Mouse (Mus musculus): ENCODE data around the gene Grin2d. TPM values are rescaled to one million over a fixed set of nuclear protein-coding genes. Genes with fewer than 3 reads are reported as not detected.

Gene Grin2d
- polyA plus RNA-seq, 1 experiment = 2.1 TPM

GRCm38 (mm10) chr7:45782271-45782670 is 95.9 kb downstream of the Grin2d start:
- H3K4me1 ChIP-seq (ENCODE audit: control insufficient read depth, insufficient read depth, low read length) = peaks cover 6% of the 10 kb centered on the region; the same call in 1 of the 2 replicates
- no peak overlapping the region for H3K27ac ChIP-seq (ENCODE audit: insufficient read depth, low read length)
- H3K4me3 ChIP-seq (ENCODE audit: insufficient read depth, low read length) = no peak overlapping the region
- TF ChIP-seq POLR2A (IDR thresholded peaks at IDR 0.05; ENCODE audit: low read depth, low read length) = no peak
- no peak for TF ChIP-seq CTCF (IDR thresholded peaks at IDR 0.05; ENCODE audit: borderline replicate concordance, insufficient read depth, low read length)

Other genes with a start within 250 kb of the Grin2d start
- gene Mamstr, start 238.4 kb downstream of the Grin2d start, polyA plus RNA-seq (2011; ENCODE audit: insufficient read length, low read depth, missing spikeins) = 0.70 and 1.8 TPM in 2 replicates
- gene Fut2, start 212.0 kb downstream of the Grin2d start, polyA plus RNA-seq (2011; ENCODE audit: insufficient read length, low read depth, missing spikeins) = not detected in 2 replicates
- 0.58 TPM in 1 of 2 replicates, not detected in the other for gene Ntn5, start 194.4 kb downstream of the Grin2d start, polyA plus RNA-seq (2011; ENCODE audit: insufficient read length, low read depth, missing spikeins)
- 0.21 TPM in 1 of 2 replicates, not detected in the other for gene Sec1, start 184.0 kb downstream of the Grin2d start, polyA plus RNA-seq (2011; ENCODE audit: insufficient read length, low read depth, missing spikeins)
- gene Car11, start 178.5 kb downstream of the Grin2d start, polyA plus RNA-seq (2011; ENCODE audit: insufficient read length, low read depth, missing spikeins) = 6.6 and 6.8 TPM in 2 replicates
- 15.9 and 17.0 TPM in 2 replicates for gene Dbp, start 173.3 kb downstream of the Grin2d start, polyA plus RNA-seq (2011; ENCODE audit: insufficient read length, low read depth, missing spikeins)
- 1,118 and 1,143 TPM in 2 replicates for gene Rpl18, start 162.9 kb downstream of the Grin2d start, polyA plus RNA-seq (2011; ENCODE audit: insufficient read length, low read depth, missing spikeins)
- 19.0 and 19.1 TPM in 2 replicates for gene Sphk2, start 160.4 kb downstream of the Grin2d start, polyA plus RNA-seq (2011; ENCODE audit: insufficient read length, low read depth, missing spikeins)
- gene Fam83e, start 157.2 kb downstream of the Grin2d start, polyA plus RNA-seq (2011; ENCODE audit: insufficient read length, low read depth, missing spikeins) = not detected in 2 replicates
- not detected in 2 replicates for gene Spaca4, start 152.6 kb downstream of the Grin2d start, polyA plus RNA-seq (2011; ENCODE audit: insufficient read length, low read depth, missing spikeins)
- gene Lmtk3, start 94.6 kb downstream of the Grin2d start, polyA plus RNA-seq (2011; ENCODE audit: insufficient read length, low read depth, missing spikeins) = 5.5 and 8.7 TPM in 2 replicates
- 0.44 TPM in 1 of 2 replicates, not detected in the other for gene Sult2b1, start 93.7 kb downstream of the Grin2d start, polyA plus RNA-seq (2011; ENCODE audit: insufficient read length, low read depth, missing spikeins)
- gene Cyth2, start 63.8 kb downstream of the Grin2d start, polyA plus RNA-seq (2011; ENCODE audit: insufficient read length, low read depth, missing spikeins) = 63.7 and 69.6 TPM in 2 replicates
- not detected in 2 replicates for gene Kcnj14, start 53.6 kb downstream of the Grin2d start, polyA plus RNA-seq (2011; ENCODE audit: insufficient read length, low read depth, missing spikeins)
- gene Grwd1, start 47.4 kb downstream of the Grin2d start, polyA plus RNA-seq (2011; ENCODE audit: insufficient read length, low read depth, missing spikeins) = 13.5 and 17.6 TPM in 2 replicates
- gene Kdelr1, start 5.6 kb downstream of the Grin2d start, polyA plus RNA-seq (2011; ENCODE audit: insufficient read length, low read depth, missing spikeins) = 283 and 303 TPM in 2 replicates
- not detected in 2 replicates for gene Syngr4, start 18.3 kb upstream of the Grin2d start, polyA plus RNA-seq (2011; ENCODE audit: insufficient read length, low read depth, missing spikeins)
- gene Tmem143, start 18.6 kb upstream of the Grin2d start, polyA plus RNA-seq (2011; ENCODE audit: insufficient read length, low read depth, missing spikeins) = 18.0 and 21.2 TPM in 2 replicates
- 373 and 394 TPM in 2 replicates for gene Emp3, start 43.0 kb upstream of the Grin2d start, polyA plus RNA-seq (2011; ENCODE audit: insufficient read length, low read depth, missing spikeins)
- 0.73 and 1.1 TPM in 2 replicates for gene Ccdc114, start 45.7 kb upstream of the Grin2d start, polyA plus RNA-seq (2011; ENCODE audit: insufficient read length, low read depth, missing spikeins)
- 0.14 TPM in 1 of 2 replicates, not detected in the other for gene Abcc6, start 151.9 kb upstream of the Grin2d start, polyA plus RNA-seq (2011; ENCODE audit: insufficient read length, low read depth, missing spikeins)
- 52.2 and 80.0 TPM in 2 replicates for gene Nomo1, start 155.3 kb upstream of the Grin2d start, polyA plus RNA-seq (2011; ENCODE audit: insufficient read length, low read depth, missing spikeins)
- not detected in 2 replicates for gene Kcnj11, start 222.4 kb upstream of the Grin2d start, polyA plus RNA-seq (2011; ENCODE audit: insufficient read length, low read depth, missing spikeins)